Mouse (Mus musculus): ENCODE results near the gene Med14.

Med14 gene

DNA sequence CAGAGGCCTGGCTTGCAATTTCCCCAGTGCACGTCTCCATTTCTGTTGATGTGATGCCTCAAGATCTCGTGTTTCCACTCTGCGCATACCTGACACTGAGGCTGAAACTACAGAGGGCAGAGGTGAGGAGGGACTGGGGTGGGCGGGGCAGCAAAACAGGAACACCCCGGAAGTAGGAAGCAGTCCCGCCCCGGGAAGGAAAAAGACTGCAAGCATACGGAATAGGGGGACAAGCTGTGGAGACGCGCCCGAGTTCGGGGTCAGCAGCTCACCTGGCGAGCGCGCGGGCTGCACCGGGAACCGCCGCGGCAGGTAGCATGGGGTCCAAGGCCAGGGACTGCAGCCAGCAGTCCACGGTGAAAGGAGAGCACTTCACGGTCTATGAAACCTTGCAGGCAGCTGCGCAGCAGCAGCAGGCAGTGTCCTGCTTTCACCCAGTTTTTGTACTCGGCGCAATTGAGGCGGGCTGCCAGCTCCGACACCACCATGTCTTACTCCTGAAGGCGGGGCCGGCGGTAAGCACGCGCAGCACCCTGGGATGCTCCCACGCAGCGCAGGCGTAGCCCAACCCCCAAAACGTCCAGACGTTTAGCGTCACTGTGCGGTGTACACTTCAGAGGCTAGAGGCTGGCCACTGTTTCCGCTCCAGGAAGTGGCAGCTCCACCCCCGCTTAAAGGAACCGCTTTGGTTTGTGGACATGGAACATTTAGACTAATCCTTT lies 88.7 kb downstream of the Med14 start, which contains the start of gene 1810030O07Rik:
Gene 1810030O07Rik (minus strand): TSS at position 615 of the 722 bp plus-strand sequence.
- peak; percentile 85 for DNase-seq (ENCODE audit: low spot score in 2 of 2)

DNA sequence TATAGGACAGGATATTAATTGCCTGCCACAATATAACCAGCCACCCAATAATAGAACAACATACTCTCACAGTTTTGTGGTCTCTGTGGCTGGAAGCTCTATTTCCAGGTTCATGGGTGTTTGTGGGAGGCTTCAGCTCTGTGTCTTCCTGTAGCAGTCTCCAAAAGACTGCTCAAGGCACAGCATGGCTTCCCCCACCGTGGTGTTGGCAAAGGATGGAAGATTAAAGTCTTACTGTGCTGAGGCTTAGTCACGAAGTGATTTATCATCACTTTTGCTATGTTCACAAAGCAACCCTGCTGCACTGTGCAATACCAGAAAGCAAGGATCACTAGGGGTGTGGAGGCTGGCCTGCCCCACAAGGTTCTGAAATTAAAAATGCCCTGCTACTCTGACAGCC lies 108.0 kb downstream of the Med14 start:
- no peak for DNase-seq (ENCODE audit: low spot score in 2 of 2)

DNA sequence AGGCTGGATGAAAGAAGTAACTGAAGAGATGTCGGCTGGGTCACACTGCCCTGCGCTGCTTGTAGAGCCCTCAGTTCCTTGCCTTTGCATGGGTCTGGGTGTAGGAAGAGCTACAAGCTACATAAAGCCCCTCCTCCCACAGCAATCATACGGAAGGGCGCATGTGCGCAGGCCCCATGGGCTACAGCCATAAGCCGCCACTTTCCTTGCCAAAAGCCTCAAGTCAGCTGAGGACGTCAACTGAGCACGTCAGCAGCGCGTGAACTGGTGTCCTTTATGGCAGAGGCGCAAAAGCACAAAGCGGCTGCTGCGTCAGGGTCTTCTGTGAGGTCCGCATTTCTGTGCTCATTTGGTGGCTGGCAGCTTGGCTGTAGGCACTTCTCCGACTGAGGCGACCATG lies 110.0 kb downstream of the Med14 start:
- DNase-seq (ENCODE audit: low spot score in 2 of 2), result no peak

DNA sequence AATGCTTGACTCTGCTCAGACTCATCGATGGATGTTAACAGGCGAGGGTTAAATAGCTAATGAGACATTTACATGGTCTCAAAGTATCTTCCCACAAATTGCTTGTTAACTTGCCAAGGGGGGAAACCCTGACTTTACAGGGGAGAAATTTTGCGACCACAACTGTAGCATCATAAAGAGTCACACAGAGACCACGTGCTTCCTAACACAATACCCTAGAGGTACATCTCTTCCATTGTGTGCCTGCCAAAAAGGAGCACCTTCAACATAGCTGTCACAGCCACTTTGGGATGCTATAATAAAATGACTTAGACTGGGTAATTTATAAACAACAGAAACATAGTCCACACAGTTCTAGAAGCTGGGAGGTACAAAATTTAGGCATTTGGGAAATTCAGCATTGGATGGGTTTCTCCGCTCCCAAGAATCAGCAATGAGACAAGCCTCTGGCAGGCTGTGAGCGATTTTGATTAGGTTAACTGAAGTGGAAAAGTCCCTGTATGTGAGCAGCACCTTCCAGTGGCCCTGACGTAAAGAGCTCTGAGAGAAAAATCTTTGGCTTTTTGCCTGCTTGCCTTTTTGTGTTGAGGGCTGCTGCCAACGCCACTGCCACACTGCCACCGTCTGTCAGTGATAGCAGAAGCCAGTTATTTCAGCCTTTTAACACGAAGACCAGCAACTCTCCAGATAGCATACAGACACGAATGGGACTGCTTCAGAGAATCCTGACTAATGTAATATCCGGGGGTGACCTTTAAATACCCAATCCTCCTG lies 116.2 kb downstream of the Med14 start:
- DNase-seq (ENCODE audit: low spot score in 2 of 2), result no peak

DNA sequence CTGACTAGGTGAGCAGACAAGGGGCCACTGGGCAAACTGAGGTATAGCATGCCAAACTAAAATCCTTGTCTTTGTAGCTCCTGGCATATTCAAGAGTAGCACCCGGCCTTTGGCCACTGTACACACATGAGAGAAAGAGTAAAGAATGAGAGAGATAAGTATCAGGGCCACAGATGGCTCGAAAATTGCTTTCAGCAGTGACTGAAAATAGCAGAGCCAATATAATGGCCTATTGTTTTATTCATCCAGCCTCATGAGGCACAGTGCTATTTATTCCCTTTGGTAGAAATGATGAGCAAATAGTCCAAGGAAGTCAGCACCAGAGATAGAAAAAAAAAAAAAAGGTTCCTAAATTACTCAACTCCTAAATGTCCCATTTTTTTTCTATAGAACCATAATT lies 116.9 kb downstream of the Med14 start:
- DNase-seq (ENCODE audit: low spot score in 2 of 2), result no peak
